Mouse (Mus musculus) liver, embryonic 11.5 days (tissue): Measurements from ENCODE around the gene Sgip1. TPM values are rescaled to one million over a fixed set of nuclear protein-coding genes. Genes with fewer than 3 reads are reported as not detected.
A peak's percentile ranks its signal among the peaks of the same experiment; 100 is the strongest.

Experiments used
- ATAC-seq: fragments of 200-750 bp; cut with Nextera tagmentation; replicated peaks from 2 replicates; pipeline ENCODE4 v1.8.0; 2017; ENCODE audit warnings: moderate number of reproducible peaks, mild to moderate bottlenecking, moderate TSS enrichment, moderate library complexity; ENCODE audit not compliant: low FRiP score
- DNase-seq: peaks from one replicate; pipeline ENCODE4 v3.0.0-alpha.2; 2017; ENCODE audit warnings: low spot score
- H3K27ac ChIP-seq: fragments of 300-500 bp; sonication (generic); 2 replicates; pipeline ENCODE4 v1.5.1; 2014; ENCODE audit warnings: mild to moderate bottlenecking, low read depth, low read length, control low read depth
- H3K27me3 ChIP-seq: fragments of 300-500 bp; sonication (generic); replicated peaks from 2 replicates; pipeline ENCODE4 v1.6.1; 2014; ENCODE audit warnings: low read length, mixed read lengths; ENCODE audit not compliant: control insufficient read depth, insufficient read depth
- H3K36me3 ChIP-seq: fragments of 300-500 bp; sonication (generic); 2 replicates; pipeline ENCODE4 v1.6.1; 2014; ENCODE audit warnings: mild to moderate bottlenecking, low read length, moderate library complexity, mixed read lengths; ENCODE audit not compliant: control insufficient read depth, insufficient read depth
- H3K4me1 ChIP-seq: fragments of 300-500 bp; sonication (generic); replicated peaks from 2 replicates; pipeline ENCODE4 v1.6.1; 2014; ENCODE audit warnings: low read length, mixed read lengths; ENCODE audit not compliant: control insufficient read depth, insufficient read depth
- H3K4me2 ChIP-seq: fragments of 300-500 bp; sonication (generic); 2 replicates; pipeline ENCODE4 v1.6.1; 2014; ENCODE audit warnings: mild to moderate bottlenecking, control low read depth, moderate library complexity
- H3K4me3 ChIP-seq: fragments of 300-500 bp; sonication (generic); 2 replicates; pipeline ENCODE4 v1.5.1; 2014; ENCODE audit warnings: low read depth, low read length, control low read depth
- H3K9ac ChIP-seq: fragments of 300-500 bp; sonication (generic); 2 replicates; pipeline ENCODE4 v1.6.1; 2014; ENCODE audit warnings: low read depth, low read length, control low read depth
- H3K9me3 ChIP-seq: fragments of 300-500 bp; sonication (generic); 2 replicates; pipeline ENCODE4 v1.6.1; 2016; ENCODE audit warnings: low read length, inconsistent platforms, mixed read lengths; ENCODE audit not compliant: control insufficient read depth
- WGBS: fragments of 180-500 bp; shearing (Covaris S2); extraction: QIAGEN DNeasy Blood & Tissue Kit; methylation state at CpG from one replicate; pipeline ENCODE4 v1.1.7; 2014; 5-methylcytosine and 5-hydroxymethylcytosine counted together
- polyA plus RNA-seq: library from polyadenylated mRNA; unstranded; fragments of >200 nt; fragmentation: Nextera tagmentation; extraction: Ambion mirVana; gene quantifications from 2 replicates; pipeline ENCODE4 v1.2.1, GENCODE M21; 2014

The Sgip1 gene
- polyA plus RNA-seq, 1 experiment from 2014 or later = 1.9 TPM

GRCm38 (mm10) chr4:102813346-102813745 is 72.2 kb downstream of the Sgip1 start:
- Histone ChIP-seq H3K27me3 (no peaks in the 10 kb centered on the region), H3K27ac (no peak overlapping the region), H3K9ac (no peak overlapping the region), H3K9me3 (no peaks in the 10 kb centered on the region), H3K4me3 (no peak overlapping the region), H3K4me1 (no peaks in the 10 kb centered on the region), H3K36me3 (no peaks in the 10 kb centered on the region), H3K4me2 (no peak overlapping the region)
- no peak for DNase-seq
- no peak for ATAC-seq
- WGBS = 75% methylated on average over 8 of the region's 8 CpGs

- 72% methylated on average over 4 of the region's 4 CpGs for WGBS
- Histone ChIP-seq H3K9ac (no peak overlapping the region), H3K9me3 (no peaks in the 10 kb centered on the region), H3K4me1 (no peaks in the 10 kb centered on the region), H3K4me3 (no peak overlapping the region), H3K27me3 (no peaks in the 10 kb centered on the region), H3K27ac (no peak overlapping the region), H3K36me3 (no peaks in the 10 kb centered on the region), H3K4me2 (no peak overlapping the region)
- no peak for ATAC-seq
- no peak for DNase-seq
Observed at GRCm38 (mm10) chr4:102821786-102822185, 80.7 kb downstream of the Sgip1 start.

- H3K4me1 ChIP-seq = no peaks in the 10 kb centered on the region
Observed at GRCm38 (mm10) chr4:102824494-102824893, 83.4 kb downstream of the Sgip1 start.

GRCm38 (mm10) chr4:102826159-102826558 is 85.1 kb downstream of the Sgip1 start:
- Histone ChIP-seq H3K36me3 (no peaks in the 10 kb centered on the region), H3K4me1 (no peaks in the 10 kb centered on the region), H3K9me3 (no peaks in the 10 kb centered on the region), H3K4me3 (no peak overlapping the region), H3K9ac (no peak overlapping the region), H3K27me3 (no peaks in the 10 kb centered on the region), H3K4me2 (no peak overlapping the region), H3K27ac (no peak overlapping the region)
- 75% methylated on average over 2 of the region's 2 CpGs for WGBS
- ATAC-seq = no peak
- DNase-seq = no peak

More at GRCm38 (mm10) chr4:102824494-102824893, 83.4 kb downstream of the Sgip1 start:
- no peak overlapping the region for H3K4me2 ChIP-seq
- no peak overlapping the region for H3K4me3 ChIP-seq
- H3K9ac ChIP-seq = no peak overlapping the region
- H3K36me3 ChIP-seq = no peaks in the 10 kb centered on the region
- DNase-seq = no peak
- 52% methylated on average over 2 of the region's 2 CpGs for WGBS
- no peak for ATAC-seq
- no peaks in the 10 kb centered on the region for H3K9me3 ChIP-seq
- H3K27me3 ChIP-seq = no peaks in the 10 kb centered on the region
- no peak overlapping the region for H3K27ac ChIP-seq

- no peak overlapping the region for H3K4me3 ChIP-seq
- no peak overlapping the region for H3K4me2 ChIP-seq
- H3K36me3 ChIP-seq = no peaks in the 10 kb centered on the region
- H3K27ac ChIP-seq = no peak overlapping the region
- H3K27me3 ChIP-seq = no peaks in the 10 kb centered on the region
- ATAC-seq (no peak), DNase-seq (no peak)
- 79% methylated on average over 2 of the region's 2 CpGs for WGBS
- no peaks in the 10 kb centered on the region for H3K4me1 ChIP-seq
- no peaks in the 10 kb centered on the region for H3K9me3 ChIP-seq
- H3K9ac ChIP-seq = no peak overlapping the region
Observed at GRCm38 (mm10) chr4:102828518-102828917, 87.4 kb downstream of the Sgip1 start.

- Histone ChIP-seq H3K9me3 (no peaks in the 10 kb centered on the region), H3K27ac (no peak overlapping the region), H3K36me3 (no peaks in the 10 kb centered on the region), H3K9ac (no peak overlapping the region), H3K4me3 (no peak overlapping the region), H3K4me1 (no peaks in the 10 kb centered on the region), H3K4me2 (no peak overlapping the region), H3K27me3 (no peaks in the 10 kb centered on the region)
- no peak for DNase-seq
- WGBS = 73% methylated on average over 1 of the region's 1 CpGs
- no peak for ATAC-seq
Observed at GRCm38 (mm10) chr4:102833191-102833590, 92.1 kb downstream of the Sgip1 start.

GRCm38 (mm10) chr4:102833726-102834125 is 92.6 kb downstream of the Sgip1 start:
- DNase-seq (no peak), ATAC-seq (no peak)
- no peak overlapping the region for H3K9ac ChIP-seq
- H3K4me3 ChIP-seq = no peak overlapping the region
- no peak overlapping the region for H3K27ac ChIP-seq
- H3K4me2 ChIP-seq = no peak overlapping the region
- WGBS = 91% methylated on average over 2 of the region's 2 CpGs
- H3K4me1 ChIP-seq = no peaks in the 10 kb centered on the region
- no peaks in the 10 kb centered on the region for H3K36me3 ChIP-seq
- H3K27me3 ChIP-seq = no peaks in the 10 kb centered on the region
- H3K9me3 ChIP-seq = no peaks in the 10 kb centered on the region

- Histone ChIP-seq H3K9ac (no peak overlapping the region), H3K4me1 (no peaks in the 10 kb centered on the region), H3K9me3 (no peaks in the 10 kb centered on the region), H3K27ac (no peak overlapping the region), H3K4me3 (no peak overlapping the region), H3K4me2 (no peak overlapping the region), H3K36me3 (no peaks in the 10 kb centered on the region), H3K27me3 (no peaks in the 10 kb centered on the region)
- 80% methylated on average over 1 of the region's 1 CpGs for WGBS
- DNase-seq (no peak), ATAC-seq (no peak)
Observed at GRCm38 (mm10) chr4:102834710-102835109, 93.6 kb downstream of the Sgip1 start.

- Histone ChIP-seq H3K27ac (peak overlapping the region; percentile 34; the same call in 1 of the 2 replicates), H3K9me3 (no peaks in the 10 kb centered on the region), H3K4me2 (no peak overlapping the region), H3K4me1 (0 out of 2 replicates have a peak, but pooled peaks cover 3% of the 10 kb centered on the region), H3K36me3 (no peaks in the 10 kb centered on the region), H3K4me3 (no peak overlapping the region), H3K9ac (no peak overlapping the region), H3K27me3 (no peaks in the 10 kb centered on the region)
- WGBS = 70% methylated on average over 7 of the region's 7 CpGs
- no peak for DNase-seq
- peak; percentile 29; the same call in 1 of the 2 replicates for ATAC-seq
Observed at GRCm38 (mm10) chr4:102840062-102840798, 99.1 kb downstream of the Sgip1 start.
